Mouse (Mus musculus) kidney, adult 9 months (tissue): Measurements from ENCODE around the gene Arhgap28.

Experiments
- DNase-seq: peaks from one replicate; pipeline ENCODE4 v3.0.0; 2022

Gene Arhgap28

DNA sequence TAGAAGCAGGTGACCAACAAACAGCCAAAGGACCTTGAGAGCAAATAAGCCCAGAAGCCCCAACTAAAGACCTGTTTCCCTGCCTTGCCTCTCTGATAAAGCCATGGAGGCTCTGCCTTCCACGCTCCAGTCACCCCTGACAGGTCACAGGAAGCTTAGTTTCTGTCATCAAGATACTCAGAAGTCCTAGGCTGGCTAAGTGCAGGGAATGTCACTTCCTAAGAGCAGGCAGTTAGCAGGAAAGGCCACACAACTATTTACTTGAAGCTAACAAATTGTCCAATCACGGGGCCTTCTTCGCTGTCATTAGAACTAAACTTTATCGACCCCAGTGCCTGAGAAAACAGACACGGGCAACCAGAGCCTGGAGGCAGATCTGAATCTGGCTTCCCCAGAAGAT is 14.2 kb downstream of the Arhgap28 start:
- no peak for DNase-seq

DNA sequence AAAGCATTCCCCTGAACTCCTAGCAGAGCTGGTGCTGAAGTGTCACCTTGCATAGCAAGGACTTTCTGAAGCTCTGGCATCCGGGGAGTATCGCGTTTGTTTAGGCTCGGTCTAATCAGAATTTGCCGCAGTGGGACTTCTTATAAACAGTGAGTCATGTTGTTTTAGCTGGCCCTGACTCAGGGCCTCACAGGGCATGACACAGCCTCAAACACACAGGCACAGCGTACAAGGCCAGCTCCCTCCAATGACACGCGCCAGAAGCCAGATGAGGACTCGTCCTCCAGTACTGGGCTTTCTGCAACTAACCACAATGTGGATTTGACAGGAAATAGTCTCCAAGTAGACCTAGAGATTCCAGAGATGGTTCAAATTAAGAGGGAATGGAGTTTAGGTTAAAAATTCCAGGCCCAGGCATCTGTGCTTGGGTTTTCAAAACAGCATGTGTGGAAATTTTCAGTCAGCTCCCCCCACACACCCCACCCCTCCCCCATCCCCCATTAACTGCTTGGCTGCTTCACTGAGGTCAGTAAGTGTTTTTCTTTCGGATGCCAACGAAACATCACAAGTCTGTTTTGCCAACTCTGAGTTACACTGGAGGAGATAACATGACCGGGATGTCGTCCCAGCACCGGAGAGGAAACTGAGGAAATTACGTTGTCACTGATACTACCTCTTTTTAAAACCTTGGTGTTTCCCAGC is 14.8 kb downstream of the Arhgap28 start:
- DNase-seq: peak; percentile 58

DNA sequence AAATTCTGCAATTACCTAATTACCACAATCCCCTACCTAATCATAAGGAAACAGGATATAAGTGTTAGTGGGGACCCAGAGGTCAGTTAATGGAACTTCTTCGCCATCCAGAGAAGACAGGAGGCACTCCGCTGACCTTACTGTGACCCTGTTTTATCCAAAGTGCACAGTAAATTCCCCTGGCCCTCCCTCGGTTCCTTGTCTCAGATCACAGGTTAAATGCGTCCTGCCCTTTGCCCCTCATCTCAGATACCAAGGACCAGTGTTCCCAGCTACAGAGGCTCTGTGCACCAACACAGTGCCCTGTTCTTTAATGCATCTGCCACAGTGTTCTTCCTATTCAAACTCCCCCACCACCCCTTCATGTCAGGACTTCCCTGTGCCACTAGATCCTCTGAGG is 18.4 kb downstream of the Arhgap28 start:
- no peak for DNase-seq

DNA sequence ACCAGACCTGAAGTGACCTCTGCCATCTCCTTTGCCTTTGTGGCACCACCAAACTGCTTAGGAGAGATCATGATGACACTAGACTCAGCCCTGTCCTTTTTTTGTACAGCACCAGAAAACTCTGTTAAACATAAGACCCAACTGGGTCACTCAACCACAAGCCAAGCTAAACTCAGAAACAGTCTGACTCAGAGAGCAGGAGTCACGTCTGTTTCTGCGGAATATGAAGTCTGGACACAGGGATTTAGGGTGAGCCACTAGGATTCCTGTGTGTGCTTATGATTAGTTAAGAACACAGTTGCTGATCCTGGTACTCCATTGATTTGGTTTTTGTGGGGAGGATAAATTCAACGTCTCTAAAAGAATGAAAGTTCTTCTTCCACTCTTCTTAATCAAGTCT is 23.3 kb downstream of the Arhgap28 start:
- DNase-seq: no peak

DNA sequence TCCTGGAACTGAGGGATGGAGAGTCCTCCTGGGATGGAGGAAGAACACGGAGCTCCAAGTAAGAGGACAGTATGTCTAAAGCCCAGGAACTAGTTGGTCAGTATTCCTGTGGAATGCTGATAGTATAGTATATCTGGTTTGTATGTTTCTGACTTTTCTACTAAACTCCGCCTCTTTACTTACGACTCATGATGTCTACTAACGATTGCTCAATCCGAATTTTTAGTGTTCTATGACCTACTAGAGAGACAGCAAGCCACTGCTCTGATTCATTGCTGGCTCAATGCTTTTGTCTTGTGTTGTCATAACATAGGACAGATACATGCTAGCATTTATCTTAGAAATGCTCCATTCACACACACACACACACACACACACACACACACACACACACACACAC is 24.7 kb downstream of the Arhgap28 start:
- DNase-seq: no peak

DNA sequence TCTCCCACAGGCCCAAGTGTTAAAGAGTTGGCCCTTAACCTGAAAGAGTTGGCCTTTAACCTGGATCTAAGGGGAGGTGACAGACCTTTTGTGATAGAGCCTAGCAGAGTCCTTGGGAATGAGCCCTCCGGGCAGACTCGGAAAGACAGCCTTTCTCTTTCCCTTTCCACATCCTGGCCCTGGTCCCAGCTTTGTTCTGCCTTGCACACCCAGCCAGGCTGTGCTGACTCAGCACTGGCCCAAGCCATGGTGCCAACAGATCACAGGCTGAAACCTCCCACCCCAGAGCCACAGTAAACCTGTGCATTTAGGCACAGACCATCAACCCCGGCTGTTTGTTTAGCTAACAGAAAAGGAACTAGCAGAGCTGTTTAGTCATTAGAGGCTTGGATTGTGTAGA is 25.1 kb downstream of the Arhgap28 start:
- DNase-seq: peak; percentile 33

DNA sequence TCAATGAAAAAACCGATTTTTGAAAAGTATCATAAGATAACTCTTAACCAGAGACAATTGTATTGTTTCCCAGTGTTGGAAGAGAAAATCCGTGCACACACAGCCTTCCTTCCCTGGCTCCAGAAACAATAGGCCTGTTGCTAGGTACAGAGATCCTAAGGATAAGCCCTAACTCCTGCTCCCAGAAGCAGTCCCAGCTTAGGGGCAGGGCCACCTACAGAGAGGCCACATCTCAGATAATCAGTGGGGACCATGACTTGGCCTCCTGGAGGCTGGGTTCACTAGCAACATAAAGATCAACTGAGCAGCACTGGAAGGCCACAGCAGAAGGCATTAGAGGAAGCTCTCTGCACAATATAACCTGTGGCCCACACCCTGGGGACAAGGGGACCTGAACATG is 27.5 kb downstream of the Arhgap28 start:
- DNase-seq: no peak

DNA sequence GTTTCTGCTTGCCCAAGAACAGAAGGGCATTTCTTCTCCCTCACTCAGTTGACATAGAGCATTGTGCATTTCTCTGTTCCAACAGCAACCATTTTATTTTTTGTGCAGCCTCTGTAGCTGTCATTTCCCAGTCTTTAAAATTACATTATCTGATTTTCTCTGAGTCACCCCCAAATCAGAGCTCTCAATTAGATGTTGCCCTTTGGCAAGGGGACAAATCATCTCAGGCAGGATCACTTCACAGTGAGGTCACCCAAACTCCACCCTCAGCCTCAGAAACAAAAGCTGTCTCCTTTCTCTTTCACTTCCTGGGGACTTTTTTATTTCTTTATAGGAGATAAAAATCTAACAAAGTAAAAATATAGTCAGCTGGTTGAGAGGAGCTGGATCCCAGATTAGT is 27.9 kb downstream of the Arhgap28 start:
- DNase-seq: no peak

DNA sequence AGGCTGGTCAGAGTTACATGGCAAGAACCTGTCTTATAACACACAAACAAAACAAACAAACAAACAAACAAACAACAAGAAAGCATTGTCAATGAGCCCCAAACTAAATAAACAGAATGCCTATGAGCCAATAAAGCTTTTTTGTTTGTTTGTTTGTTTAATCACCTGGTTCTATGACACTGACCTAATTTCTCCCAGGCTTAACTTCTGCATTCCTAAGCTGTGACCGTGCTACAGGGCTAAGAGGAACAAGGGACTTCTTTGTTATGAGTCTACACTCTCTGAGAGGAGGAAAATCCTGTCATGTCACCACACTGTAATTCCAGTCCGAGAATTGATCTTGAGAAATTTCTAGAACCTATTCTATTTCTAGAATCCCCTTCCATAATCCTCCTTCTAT is 29.2 kb downstream of the Arhgap28 start:
- DNase-seq: no peak

DNA sequence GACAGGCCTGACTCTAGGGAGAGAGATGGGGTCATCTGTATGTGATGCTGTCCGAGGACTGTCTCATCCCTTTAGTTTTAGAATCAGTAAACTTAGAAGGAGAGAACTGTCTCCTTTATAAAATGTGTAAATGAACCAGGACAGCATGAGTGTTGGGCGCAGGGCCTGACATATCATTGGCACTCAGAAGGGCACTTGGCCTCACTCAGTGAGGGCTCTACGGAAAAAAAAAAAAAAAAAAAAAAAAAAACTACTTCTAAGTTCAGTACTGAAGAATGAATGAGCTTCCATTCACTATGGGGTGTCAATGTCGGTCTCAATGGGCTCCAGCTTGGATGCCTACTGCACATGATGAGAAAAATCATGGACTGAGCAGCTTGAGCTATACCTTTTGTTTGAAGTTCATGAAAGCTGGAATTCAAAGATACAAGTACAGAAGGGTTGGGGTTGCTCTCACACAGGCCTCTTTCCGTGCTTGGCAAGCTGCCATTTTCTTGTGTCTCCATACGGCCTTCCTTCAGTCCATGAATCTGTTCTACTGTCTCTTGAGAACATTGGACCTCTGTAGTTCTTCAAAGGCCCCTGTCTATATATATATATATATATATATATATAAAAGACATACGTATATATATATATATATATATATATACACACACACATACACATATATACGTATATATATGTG is 36.9 kb downstream of the Arhgap28 start:
- DNase-seq: no peak

DNA sequence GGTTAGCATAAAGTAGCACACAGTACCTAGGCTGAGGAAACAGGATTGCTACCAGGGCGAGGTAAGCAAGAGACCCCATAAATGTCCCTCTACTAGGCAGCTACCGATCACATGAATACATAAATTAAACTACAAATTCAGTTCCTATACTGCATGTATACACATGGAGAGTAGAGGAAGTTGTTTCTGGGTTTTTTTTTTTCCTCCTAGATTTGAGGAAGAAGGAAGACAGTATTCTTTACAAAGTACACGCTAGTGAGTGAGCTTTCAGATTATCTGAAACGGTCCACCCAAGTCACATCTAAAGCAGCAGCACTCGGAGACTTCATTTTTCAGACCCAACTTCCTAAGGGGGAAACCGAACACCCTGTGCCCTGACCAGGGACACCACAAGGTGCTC is 41.1 kb downstream of the Arhgap28 start:
- no peak for DNase-seq

DNA sequence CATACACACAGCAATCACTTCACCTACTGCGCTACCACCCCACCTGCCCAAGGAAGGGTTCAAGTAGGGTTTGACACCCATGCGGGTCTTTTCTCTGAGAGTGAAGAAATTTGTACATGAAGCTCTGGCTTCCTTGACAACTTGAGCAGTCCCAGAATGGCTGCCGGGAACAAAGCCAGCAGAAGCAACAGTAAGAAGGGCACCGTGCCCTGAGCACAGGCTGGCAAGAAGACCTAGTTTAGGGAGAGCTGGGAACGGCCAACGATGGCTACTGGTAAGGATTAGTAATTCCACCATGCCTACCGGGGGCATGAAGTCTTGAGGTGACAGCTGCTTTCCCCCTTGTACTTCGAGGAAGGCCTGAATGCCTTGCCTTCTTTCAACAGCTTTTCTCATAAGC is 41.9 kb downstream of the Arhgap28 start:
- no peak for DNase-seq

DNA sequence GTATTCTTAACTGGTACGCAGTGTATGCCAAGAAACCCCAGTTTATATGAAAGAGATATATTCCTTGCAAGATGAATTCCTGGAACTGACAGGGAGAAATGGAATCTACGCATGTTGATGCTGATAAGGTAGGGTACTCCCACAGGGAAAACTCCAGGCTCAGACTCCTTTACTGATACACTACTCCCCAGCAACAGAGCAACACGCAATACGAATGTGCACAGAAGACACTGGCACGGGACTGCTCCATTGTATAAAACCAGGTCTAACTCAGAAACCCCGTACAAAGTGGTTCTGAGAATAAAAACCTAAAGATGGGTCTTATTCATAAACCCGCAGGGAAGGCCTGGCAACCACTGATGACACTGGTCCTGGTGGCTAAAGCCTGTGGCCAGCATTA is 45.0 kb downstream of the Arhgap28 start:
- no peak for DNase-seq

DNA sequence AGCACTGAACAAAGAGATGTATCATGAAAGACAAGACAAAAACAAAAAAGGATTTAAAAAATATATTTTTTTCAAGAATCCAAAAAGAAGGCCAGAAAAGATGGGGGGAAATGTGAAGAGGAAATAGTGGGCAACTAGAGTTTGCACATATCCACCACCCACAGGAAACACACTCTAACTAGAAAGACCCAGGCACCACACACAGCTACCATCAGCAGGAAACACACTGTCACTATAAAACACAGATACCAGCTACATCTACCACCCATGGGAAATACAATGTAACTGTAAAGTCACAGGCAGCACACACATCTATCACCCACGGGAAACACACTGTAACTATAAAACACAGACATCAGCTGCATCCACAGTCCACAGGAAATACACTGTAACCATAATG is 46.3 kb downstream of the Arhgap28 start:
- no peak for DNase-seq

DNA sequence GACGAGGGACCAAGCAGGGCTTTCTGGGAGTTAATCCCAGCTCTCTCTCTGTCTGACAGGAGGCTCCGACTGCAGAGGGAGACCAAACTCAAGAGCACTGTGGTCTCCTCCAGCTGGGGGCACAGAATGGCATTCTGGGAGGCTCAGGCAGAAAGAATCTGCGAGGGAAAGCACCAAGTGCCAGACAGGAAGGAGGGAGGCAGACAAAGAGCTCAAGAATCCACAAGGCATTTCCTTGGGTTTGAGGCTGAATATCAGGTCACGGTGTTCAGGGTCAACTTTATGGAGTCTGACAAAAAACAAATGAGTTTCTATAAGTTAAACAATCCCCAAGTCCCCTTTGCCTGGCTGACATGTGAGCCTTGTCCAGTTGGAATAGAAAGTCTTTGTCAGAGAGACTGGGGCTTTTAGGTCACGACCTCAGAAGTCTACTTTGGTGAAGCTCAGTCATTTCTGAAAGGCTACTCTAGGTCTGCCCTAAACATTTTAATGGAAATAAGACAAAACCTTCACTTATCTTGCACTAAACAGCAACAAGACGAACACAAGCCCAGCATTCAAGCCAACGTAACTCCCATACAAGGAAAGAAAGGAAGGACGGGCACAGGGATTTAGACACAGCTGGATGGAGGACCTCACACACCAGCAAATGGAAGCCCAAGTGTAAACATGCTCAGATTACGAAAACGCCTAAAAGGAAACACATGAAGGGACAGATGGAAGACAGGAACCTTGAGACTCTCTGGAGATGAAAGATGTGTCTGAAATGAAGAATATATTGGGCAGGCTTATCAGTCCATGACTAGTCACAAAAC is 47.8 kb downstream of the Arhgap28 start:
- DNase-seq: no peak

DNA sequence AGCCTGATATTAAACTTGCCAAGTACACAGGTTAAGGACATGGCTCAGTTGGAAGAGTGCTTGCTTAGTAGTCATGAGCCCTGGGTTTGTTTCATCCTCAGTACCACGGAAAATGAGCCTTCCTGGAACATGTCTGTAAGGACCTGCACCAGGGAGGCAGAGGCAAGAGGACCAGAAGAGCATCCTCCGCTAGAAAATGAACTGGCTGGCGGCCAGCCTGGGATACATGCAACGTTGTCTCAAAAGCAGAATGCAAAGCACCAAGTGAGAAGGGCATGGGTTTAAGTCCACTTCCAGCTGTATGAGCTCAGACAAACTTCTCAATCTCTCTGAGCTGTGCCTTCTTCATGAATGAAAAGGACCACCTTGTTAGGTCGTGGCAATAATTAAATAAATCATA is 49.0 kb downstream of the Arhgap28 start:
- DNase-seq: no peak

DNA sequence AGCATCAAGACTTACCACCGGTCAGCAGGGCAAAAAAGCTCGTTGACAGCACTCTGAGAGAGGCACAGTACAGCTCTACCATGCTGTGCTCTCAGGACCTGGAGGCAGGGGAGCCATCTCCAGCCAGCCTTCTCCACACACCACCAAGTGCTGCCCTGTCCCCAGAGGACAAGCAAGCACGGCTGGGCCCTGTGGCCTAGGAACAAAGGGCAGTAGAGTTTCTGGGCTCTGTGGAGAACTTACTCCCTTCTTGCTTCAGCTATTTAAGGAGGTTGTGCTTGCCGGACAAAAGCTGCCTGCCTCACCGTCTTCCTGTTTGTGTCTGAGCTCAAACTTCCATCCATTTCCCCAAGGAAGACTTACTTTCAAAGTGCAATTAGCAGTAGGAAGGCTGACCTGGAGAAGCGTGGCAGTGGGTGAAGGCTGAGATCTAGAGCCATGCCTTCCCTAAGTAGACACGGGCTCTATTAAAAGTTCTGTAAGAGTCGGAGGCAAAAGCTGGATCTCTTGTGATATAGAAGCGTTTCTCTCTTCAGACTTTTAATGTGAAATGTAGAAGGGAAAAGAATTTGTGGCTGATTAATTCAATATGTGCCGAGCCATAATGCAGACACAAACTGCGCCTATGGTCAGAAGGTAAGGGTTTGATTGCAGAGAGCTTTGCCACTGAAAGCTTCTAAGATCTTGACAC is 53.3 kb downstream of the Arhgap28 start:
- DNase-seq: no peak

DNA sequence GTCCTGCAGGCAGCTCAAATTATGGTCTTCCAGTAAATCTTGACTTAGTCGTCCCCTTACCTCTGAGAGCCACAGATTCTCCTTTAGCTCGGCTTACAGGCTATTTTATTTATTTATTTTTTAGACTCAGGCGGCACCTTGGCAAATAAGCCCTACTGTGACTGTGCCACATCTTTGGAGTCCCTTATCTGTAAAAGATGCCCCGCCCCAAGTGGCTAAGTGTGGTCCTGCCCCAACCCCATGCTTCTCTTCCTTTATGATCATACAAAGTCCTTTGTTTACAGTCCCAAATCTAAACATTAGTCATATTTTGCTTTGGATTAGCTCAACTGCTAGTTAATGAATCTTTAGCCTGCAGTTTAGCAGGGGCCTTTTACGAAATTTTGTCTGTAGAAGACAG is 55.3 kb downstream of the Arhgap28 start:
- no peak for DNase-seq

DNA sequence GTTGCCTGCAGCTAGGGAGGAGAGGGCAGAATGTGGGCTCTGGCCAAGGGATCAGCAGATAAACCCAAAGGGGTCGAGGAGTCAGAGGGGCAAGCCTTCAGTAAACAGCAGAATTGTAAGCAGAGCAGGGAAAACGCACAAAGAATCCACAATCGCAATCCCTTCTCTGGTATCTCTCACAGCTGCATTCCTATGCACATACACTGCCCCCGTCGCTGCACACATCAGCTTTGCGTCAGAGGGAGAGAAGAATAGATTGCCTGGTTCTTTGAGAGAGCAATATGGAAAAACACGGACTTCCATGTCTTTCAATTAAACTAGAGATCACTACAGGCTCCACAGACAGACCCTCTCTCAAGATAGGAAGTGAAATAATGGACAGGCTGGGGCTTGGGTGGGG is 58.5 kb downstream of the Arhgap28 start:
- DNase-seq: no peak

DNA sequence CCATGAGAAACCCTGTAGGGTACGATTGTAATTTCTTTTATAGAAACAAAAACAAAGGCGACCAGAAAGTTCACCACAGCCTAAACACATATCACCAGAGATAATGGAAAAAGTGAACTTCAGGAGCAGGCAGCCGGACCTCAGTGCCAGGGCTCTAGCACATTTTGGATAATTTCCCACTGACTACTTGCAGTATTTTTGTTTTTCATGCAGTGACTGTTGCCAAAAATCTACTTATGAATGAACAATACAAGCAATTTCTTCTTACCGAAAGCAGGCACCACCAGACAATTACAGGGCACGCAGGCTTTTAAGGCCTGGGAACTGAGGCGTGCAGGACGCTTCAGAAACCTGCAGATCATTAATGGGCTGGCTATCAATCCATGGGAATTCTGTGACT is 59.7 kb downstream of the Arhgap28 start:
- no peak for DNase-seq

DNA sequence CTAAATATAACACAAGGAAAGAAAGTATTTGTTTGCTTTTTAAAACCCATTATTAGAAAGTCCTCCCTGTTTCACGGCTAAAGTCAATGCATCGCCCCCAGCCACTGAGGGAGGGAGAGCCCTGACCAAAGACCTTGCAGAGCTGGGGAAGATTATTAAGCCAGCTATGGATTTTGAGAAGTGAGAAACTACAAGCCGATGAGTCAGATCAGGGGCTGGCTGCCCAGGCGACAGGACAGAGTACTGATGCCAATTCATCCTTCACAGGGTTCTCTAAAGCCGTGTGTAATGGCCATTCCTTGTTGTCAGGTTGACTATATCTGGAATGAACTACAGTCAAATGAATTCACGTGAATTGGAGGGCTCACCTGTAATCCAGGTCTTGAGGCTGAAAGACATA is 62.9 kb downstream of the Arhgap28 start:
- DNase-seq: no peak

DNA sequence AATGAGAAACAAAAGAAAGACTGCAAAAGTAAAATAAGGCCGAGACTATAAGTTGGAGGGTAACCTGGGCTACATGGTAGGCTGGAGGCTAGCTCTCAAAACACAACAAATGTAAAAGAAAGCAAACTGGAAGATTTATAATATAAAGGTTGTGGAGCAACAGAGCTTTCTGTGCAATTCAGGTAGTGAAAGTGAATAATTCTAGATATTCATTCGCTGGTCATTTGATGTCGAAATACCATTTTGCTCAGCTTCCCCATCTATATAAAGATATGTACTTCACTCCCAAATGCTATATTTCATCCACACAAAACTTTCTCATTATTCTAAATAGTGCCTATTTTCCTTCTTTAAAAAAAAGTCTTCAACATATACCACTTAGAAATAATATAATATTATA is 66.9 kb downstream of the Arhgap28 start:
- DNase-seq: no peak

DNA sequence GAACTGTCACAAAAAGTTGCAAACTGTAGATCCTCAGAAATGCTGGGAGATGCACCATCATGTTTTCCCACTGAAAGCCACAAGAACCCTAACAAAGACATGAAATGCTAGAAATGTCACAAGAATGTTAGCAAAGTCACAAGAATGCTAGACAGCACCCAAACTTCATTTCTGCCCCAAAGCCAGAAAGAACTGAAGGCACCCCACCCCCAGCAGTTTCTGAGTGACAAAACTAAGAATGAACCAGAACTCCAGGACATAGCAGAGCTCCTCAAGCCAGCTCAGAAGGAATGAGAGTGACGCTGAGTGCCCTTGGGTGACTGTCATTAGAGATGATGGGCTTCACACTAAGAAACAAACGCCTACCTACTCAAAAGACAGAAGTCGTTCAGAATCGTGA is 68.4 kb downstream of the Arhgap28 start:
- no peak for DNase-seq

DNA sequence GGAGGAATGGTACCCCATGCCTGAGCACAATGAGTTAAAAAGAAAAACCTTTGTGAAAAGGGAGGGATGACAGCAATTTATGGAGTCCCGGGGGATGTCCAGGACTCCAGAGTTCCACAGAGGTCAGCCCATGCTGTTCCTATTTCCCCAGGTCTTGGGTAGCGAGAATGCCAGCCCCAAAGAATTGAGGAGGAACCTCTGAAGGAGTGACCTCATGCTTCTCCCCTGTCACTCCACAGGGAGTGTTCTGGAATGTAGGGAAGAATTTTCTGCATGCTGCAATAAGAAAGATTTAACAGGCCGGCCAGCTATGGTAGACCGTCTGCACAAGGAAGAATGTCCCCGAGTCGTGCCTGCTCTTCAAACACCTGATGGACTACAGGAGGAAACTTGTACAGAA is 72.5 kb downstream of the Arhgap28 start:
- DNase-seq: no peak
